Mouse (Mus musculus) neural tube, embryonic 12.5 days (tissue): Measurements from ENCODE around the gene Tff2. TPM values are rescaled to one million over a fixed set of nuclear protein-coding genes. Genes with fewer than 3 reads are reported as not detected.

Experiments
- ATAC-seq: fragments of 200-750 bp; cut with Nextera tagmentation; 2 replicates; pipeline ENCODE4 v1.8.0; 2017; ENCODE audit warnings: low read depth, mild to moderate bottlenecking, moderate TSS enrichment, moderate library complexity; ENCODE audit not compliant: low FRiP score
- H3K27ac ChIP-seq: fragments of 300-500 bp; sonication (generic); 2 replicates; pipeline ENCODE4 v1.5.1; 2016
- H3K27me3 ChIP-seq: fragments of 300-500 bp; sonication (generic); replicated peaks from 2 replicates; pipeline ENCODE4 v1.6.1; 2016; ENCODE audit warnings: mild to moderate bottlenecking
- H3K36me3 ChIP-seq: fragments of 300-500 bp; sonication (generic); 2 replicates; pipeline ENCODE4 v1.6.1; 2016; ENCODE audit warnings: mild to moderate bottlenecking
- H3K4me1 ChIP-seq: fragments of 300-500 bp; sonication (generic); 2 replicates; pipeline ENCODE4 v1.6.1; 2016
- H3K4me2 ChIP-seq: fragments of 300-500 bp; sonication (generic); replicated peaks from 2 replicates; pipeline ENCODE4 v1.6.1; 2016; ENCODE audit warnings: mild to moderate bottlenecking
- H3K4me3 ChIP-seq: fragments of 300-500 bp; sonication (generic); 2 replicates; pipeline ENCODE4 v1.5.1; 2016
- H3K9ac ChIP-seq: fragments of 300-500 bp; sonication (generic); 2 replicates; pipeline ENCODE4 v1.6.1; 2016; ENCODE audit warnings: mild to moderate bottlenecking
- H3K9me3 ChIP-seq: fragments of 300-500 bp; sonication (generic); 2 replicates; pipeline ENCODE4 v1.6.1; 2016; ENCODE audit warnings: mild to moderate bottlenecking
- WGBS: fragments of 180-500 bp; shearing (Covaris S2); methylation state at CpG from one replicate; pipeline ENCODE4 v1.1.7; 2016; 5-methylcytosine and 5-hydroxymethylcytosine counted together
- polyA plus RNA-seq: library from polyadenylated mRNA; unstranded; fragments of >200 nt; fragmentation: Nextera tagmentation; extraction: Ambion mirVana; gene quantifications from 2 replicates; pipeline ENCODE4 v1.2.1, GENCODE M21; 2016

Tff2 gene
- polyA plus RNA-seq, 1 experiment from 2014 or later, result not detected

DNA sequence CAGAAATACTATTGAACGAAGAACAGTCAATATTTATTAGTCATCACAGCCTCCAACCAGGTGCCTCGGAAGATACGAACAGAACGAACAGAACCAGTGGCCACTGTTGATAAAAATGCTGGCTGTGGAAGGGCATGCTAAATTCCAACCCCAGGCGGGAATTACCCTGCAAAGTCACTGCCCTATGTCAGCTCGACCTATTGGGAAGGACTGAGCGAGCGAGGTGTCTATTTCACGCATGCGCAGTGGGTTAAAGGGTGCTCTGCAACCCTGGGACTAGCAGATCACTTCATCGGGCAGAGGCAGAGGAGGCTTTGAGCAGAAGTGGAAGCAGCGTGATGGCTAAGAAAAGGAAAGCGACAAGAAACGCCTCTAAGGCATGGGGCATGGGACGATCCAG, 10.3 kb downstream of the Tff2 start:
- no peak overlapping the region for H3K4me3 ChIP-seq
- 78% methylated on average over 15 of the region's 15 CpGs for WGBS
- no peak overlapping the region for H3K9ac ChIP-seq
- no peaks in the 10 kb centered on the region for H3K9me3 ChIP-seq
- H3K4me2 ChIP-seq, result no peak overlapping the region
- no peak overlapping the region for H3K27ac ChIP-seq
- ATAC-seq, result no peak
- no peaks in the 10 kb centered on the region for H3K27me3 ChIP-seq
- no peaks in the 10 kb centered on the region for H3K36me3 ChIP-seq
- peaks cover 4% of the 10 kb centered on the region; the same call in 1 of the 2 replicates for H3K4me1 ChIP-seq

DNA sequence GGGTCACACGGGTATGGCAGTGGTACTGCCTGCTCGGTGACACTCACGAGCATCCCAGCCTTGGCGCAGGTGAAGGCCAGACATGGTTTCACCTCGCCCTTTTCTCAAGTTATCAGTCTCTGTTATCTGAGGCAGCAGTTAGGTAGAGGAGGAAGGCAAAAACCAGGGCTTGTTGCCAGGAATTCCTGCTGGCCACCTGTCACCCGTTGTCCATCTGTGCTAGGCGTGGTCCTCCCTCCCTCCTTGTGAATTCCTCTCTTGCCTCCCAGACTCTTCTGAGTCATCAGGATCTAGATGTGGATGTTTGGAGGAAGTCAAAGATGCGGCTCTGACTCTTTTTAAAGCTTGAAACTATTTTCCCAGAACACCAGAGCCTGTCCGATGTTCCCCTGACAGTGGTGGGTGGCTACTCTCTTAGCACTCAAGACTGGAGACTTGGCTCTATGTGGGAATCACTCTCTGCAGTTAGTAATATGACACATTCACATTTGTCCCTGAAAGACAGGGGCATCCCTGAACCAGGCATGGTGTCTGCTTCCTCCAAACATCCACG, 12.7 kb downstream of the Tff2 start:
- Histone ChIP-seq H3K4me3 (no peak overlapping the region), H3K4me2 (no peak overlapping the region), H3K27me3 (no peaks in the 10 kb centered on the region), H3K9me3 (no peaks in the 10 kb centered on the region), H3K36me3 (no peaks in the 10 kb centered on the region), H3K4me1 (peaks cover 4% of the 10 kb centered on the region; the same call in 1 of the 2 replicates), H3K9ac (no peak overlapping the region), H3K27ac (no peak overlapping the region)
- ATAC-seq, result no peak
- WGBS, result 85% methylated on average over 10 of the region's 10 CpGs

DNA sequence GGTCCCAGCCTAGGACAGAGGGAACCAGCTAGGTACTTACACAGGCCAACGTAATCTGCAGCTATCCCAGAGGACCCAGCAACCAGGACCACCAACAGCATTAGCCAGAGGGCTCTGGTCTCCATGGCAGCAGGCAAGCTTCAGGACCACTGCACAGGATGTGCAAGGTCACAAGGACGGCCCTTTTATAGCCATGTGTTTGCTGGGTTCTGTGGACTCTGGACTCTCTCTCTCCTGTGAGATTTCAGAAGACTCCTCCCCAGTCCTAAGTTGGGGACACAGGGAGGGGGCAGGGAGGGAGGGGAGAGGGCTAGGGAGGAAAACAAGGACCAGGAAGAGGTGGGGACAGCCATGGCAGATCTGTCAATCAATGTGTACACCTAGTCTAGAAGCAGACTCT, 14.6 kb downstream of the Tff2 start, which contains the start of gene Tff3:
Gene Tff3 (minus strand): TSS at position 195 of the 400 bp plus-strand sequence.
- H3K27ac ChIP-seq, result no peak within 1 kb of the TSS
- no peak within 1 kb of the TSS for H3K4me3 ChIP-seq
- no peak within 1 kb of the TSS for H3K9ac ChIP-seq
- 17% methylated on average over 2 of the region's 2 CpGs for whole genome bisulfite sequencing
- peaks cover 10% of the 10 kb centered on the region for H3K4me1 ChIP-seq
- H3K4me2 ChIP-seq, result no peak within 1 kb of the TSS
- no peaks in the 10 kb centered on the region for H3K9me3 ChIP-seq
- no peaks in the 10 kb centered on the region for H3K27me3 ChIP-seq
- ATAC-seq, result no peak
- H3K36me3 ChIP-seq, result no peaks in the 10 kb centered on the region

DNA sequence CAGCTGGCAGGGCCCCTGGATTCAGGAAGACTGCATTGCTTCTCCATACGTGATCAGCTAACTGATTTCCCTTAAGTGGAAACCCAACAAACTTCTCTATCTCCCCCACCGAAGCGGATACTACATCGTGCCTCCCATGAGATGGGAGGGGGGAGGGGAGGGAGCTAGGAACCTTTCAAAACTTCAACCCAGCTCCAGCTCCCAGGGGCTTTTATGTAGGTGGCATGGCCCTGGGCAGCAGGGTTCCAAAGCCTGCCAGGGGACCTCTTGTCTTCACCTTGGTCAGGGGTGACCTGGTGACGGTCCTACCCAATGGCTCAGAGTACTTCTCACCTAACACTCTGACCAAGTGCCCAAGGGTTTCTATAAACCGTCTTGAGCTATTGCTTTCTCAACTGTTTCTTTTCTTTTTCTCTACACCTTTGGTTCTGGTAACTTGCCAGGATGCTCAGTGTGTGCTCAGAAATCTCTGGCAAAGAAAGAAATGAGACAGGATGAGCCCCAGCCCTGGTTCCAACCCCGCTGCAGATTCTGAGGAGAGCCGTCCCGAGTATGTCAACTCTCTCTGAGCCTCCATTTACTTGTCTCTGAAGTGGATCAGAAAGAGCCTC, 15.3 kb downstream of the Tff2 start:
- no peak overlapping the region for H3K4me3 ChIP-seq
- WGBS, result 90% methylated on average over 9 of the region's 9 CpGs
- no peak for ATAC-seq
- no peak overlapping the region for H3K27ac ChIP-seq
- no peak overlapping the region for H3K4me2 ChIP-seq
- peaks cover 10% of the 10 kb centered on the region for H3K4me1 ChIP-seq
- no peaks in the 10 kb centered on the region for H3K36me3 ChIP-seq
- no peak overlapping the region for H3K9ac ChIP-seq
- no peaks in the 10 kb centered on the region for H3K27me3 ChIP-seq
- no peaks in the 10 kb centered on the region for H3K9me3 ChIP-seq

DNA sequence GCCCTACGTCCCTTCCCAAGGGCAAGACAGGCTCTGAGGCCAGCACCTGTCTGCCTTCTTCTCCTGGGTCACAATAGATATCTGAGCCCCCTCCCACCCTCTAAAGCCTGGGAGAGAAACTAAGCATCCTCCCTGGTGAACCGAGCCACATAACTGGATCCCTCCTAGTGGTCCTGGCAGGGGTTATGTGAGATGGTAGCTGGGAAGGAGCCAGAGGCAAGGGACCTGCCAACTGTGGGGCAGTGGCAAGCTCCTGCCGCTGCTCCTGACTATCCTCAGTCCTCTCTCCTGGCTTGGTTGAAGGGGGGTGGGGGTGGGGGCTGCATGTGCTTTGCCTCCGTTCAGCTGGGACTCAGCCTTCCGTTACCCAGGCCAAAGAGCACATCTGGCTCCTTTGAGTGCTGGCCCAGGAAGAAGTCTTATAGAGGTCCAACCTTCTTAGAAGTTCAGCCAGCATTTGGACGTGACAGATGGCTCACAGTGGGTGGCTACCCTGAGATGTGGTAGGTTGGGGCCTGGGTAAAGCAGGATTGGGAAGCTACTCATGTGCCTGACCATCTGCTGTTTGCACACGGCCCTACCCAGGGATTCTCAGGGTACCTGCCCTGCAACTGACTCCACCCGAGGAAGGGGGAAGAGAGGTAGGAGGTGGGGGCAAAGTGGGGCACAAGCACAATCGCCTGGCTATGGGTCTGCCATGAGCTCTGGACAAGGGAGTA, 18.4 kb downstream of the Tff2 start:
- H3K4me3 ChIP-seq, result no peak overlapping the region
- H3K36me3 ChIP-seq, result no peaks in the 10 kb centered on the region
- peaks cover 10% of the 10 kb centered on the region for H3K4me1 ChIP-seq
- no peak overlapping the region for H3K27ac ChIP-seq
- H3K9me3 ChIP-seq, result 0 out of 2 replicates have a peak, but pooled peaks cover 4% of the 10 kb centered on the region
- ATAC-seq, result no peak
- no peak overlapping the region for H3K4me2 ChIP-seq
- H3K27me3 ChIP-seq, result no peaks in the 10 kb centered on the region
- 51% methylated on average over 9 of the region's 9 CpGs for WGBS
- no peak overlapping the region for H3K9ac ChIP-seq

DNA sequence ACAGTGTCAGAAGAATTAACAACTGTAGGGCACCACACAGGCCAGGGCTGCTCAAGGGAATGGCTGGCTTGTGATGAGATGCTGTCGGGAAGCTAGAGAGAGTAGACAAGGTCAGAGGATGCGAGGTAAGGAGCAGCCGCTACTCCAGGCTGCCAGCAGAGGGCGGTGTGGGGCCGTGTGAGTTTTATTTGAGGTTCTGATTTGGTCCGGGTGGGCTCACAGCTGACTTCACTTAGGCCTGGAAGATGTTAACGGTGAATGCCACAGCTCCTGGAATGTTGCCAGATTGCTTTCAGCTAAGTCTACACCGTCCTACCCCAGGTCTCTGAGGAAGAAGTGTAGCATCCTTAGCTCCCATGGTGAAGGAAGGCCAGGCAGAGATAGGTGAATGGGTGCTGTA, 22.1 kb downstream of the Tff2 start:
- Histone ChIP-seq H3K4me3 (no peak overlapping the region), H3K4me2 (no peak overlapping the region), H3K27me3 (no peaks in the 10 kb centered on the region), H3K9me3 (0 out of 2 replicates have a peak, but pooled peaks cover 4% of the 10 kb centered on the region), H3K27ac (no peak overlapping the region), H3K9ac (no peak overlapping the region), H3K4me1 (peaks cover 6% of the 10 kb centered on the region; the same call in 1 of the 2 replicates), H3K36me3 (no peaks in the 10 kb centered on the region)
- ATAC-seq, result no peak
- 19% methylated on average over 8 of the region's 8 CpGs for WGBS

DNA sequence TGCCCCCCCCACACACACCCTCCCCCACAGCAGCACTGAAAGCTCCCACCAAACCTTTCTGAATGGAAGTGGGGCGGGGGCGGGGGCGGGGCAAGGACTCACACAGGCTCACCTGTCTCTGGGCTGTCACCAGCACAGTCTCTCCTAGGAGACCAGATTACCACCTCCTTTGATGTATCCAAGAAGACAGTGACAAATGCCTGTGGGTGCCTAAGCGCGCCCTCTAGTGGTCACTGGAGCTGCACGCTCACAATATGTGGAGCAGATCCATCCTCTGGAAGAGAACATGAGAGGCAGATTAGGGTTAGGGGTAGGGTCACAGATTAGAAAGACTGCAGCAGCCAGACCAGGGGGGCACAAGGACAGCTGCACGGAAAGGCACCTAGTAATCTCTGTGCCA, 24.7 kb downstream of the Tff2 start:
- H3K4me2 ChIP-seq, result no peak overlapping the region
- H3K9ac ChIP-seq, result no peak overlapping the region
- WGBS, result 3% methylated on average over 7 of the region's 7 CpGs
- H3K27ac ChIP-seq, result no peak overlapping the region
- no peak for ATAC-seq
- H3K27me3 ChIP-seq, result no peaks in the 10 kb centered on the region
- no peaks in the 10 kb centered on the region for H3K4me1 ChIP-seq
- no peak overlapping the region for H3K4me3 ChIP-seq
- H3K36me3 ChIP-seq, result no peaks in the 10 kb centered on the region
- 0 out of 2 replicates have a peak, but pooled peaks cover 4% of the 10 kb centered on the region for H3K9me3 ChIP-seq

DNA sequence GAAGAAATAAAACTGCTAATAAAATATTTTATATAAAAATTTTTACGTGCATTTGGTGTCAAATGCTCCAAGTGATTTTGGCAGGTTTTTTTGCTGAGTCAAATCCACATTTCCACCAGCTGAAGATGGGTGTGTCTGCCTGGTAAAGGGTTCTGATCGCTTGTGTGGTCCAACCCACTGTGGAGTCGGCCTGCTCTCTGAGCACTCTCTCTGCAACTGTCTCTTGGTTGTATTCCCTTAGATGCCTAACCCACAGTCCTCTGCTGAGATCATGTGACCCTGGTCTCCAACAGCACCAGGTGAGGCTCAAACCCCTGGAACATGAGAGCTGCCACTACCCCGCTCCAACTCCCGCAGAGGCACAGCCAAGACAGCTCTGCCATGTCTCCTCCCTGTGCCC, 26.1 kb downstream of the Tff2 start:
- no peak overlapping the region for H3K4me3 ChIP-seq
- WGBS, result 91% methylated on average over 5 of the region's 5 CpGs
- no peak for ATAC-seq

DNA sequence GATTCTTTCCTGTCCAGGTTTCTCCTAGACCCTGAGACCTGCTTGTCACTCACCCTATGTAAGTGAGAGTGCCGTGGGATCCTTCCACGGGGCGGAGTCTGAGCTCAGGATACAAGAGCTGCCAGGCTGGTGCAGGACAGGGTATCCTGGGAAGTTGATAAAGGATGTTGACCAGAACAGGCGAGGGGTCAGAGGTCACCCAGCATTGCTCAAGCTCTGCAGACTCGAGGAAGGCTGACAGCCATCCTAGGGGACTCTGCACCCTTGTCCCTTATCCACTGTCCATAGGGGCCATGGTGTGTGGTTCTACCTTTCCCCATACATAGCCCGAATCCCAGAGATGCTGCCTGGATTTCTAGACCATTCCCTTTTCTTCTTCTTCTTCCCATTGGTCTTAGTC, 28.0 kb downstream of the Tff2 start:
- H3K4me3 ChIP-seq, result no peak overlapping the region
- 81% methylated on average over 6 of the region's 6 CpGs for WGBS
- H3K4me1 ChIP-seq, result peaks cover 8% of the 10 kb centered on the region; the same call in 1 of the 2 replicates
- no peak overlapping the region for H3K9ac ChIP-seq
- H3K4me2 ChIP-seq, result no peak overlapping the region
- H3K9me3 ChIP-seq, result no peaks in the 10 kb centered on the region
- H3K36me3 ChIP-seq, result peaks cover 7% of the 10 kb centered on the region
- H3K27me3 ChIP-seq, result no peaks in the 10 kb centered on the region
- no peak overlapping the region for H3K27ac ChIP-seq
- no peak for ATAC-seq

More for the DNA sequence above, 26.1 kb downstream of the Tff2 start:
- no peak overlapping the region for H3K9ac ChIP-seq
- no peaks in the 10 kb centered on the region for H3K36me3 ChIP-seq
- no peaks in the 10 kb centered on the region for H3K27me3 ChIP-seq
- 0 out of 2 replicates have a peak, but pooled peaks cover 1% of the 10 kb centered on the region for H3K9me3 ChIP-seq
- no peak overlapping the region for H3K27ac ChIP-seq
- H3K4me1 ChIP-seq, result peaks cover 6% of the 10 kb centered on the region; the same call in 1 of the 2 replicates
- H3K4me2 ChIP-seq, result no peak overlapping the region

DNA sequence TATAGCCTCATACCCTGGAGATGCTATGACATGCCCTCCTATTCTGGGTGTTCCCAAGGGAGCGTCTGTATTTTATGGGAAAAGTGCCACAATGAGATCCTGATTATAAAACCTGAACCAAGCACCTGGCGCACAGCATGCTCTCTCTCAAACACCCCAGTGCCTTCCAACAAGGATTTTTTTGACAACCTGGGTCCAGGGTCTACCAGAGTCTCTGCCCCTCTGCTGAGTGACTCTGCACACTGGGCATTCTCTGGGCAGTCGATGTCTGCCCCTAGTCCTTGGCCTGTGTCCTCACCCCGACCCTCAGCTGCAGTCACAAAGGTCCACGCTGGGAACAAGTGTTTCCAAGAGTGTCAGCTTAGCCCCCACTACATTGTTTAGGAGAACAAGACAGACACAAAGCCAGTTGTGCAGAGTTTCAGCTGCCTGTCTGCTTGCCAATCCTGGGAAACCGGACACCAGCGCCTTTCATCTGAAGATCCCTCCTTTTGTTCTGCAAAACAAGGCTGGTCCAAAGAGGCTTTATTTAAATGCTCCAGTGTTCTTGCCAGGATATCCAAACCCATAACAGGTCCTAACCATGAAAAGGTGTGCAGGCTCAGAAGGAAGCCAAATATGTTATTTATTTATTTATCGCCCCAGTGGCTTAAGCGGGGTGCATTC, 30.8 kb downstream of the Tff2 start:
- Histone ChIP-seq H3K27ac (no peak overlapping the region), H3K27me3 (no peaks in the 10 kb centered on the region), H3K4me3 (no peak overlapping the region), H3K36me3 (peaks cover 28% of the 10 kb centered on the region), H3K9ac (no peak overlapping the region), H3K4me1 (peaks cover 8% of the 10 kb centered on the region; the same call in 1 of the 2 replicates), H3K4me2 (no peak overlapping the region), H3K9me3 (no peaks in the 10 kb centered on the region)
- WGBS, result 35% methylated on average over 9 of the region's 9 CpGs
- no peak for ATAC-seq

DNA sequence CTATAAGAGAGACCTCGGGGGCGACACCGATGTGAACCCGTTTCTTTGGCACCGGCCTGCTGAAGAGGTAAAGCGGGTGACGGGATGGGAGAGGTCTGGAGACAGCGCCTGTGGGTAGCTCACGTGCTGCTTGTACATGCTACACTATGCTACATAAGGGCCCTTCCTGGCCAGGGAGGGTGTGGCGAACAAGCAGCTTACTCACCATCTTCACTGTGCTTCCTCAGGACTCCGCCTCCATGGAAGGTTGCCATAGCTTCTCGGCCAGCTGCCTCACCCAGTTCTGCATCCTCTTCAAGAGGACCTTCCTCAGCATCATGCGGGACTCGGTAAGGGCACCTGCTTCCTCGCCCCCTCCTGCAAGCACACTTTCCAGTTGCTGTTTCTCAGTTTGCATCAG, 35.7 kb downstream of the Tff2 start:
- Histone ChIP-seq H3K4me1 (peaks cover 7% of the 10 kb centered on the region; the same call in 1 of the 2 replicates), H3K27ac (no peak overlapping the region), H3K27me3 (no peaks in the 10 kb centered on the region), H3K4me2 (no peak overlapping the region), H3K9me3 (no peaks in the 10 kb centered on the region), H3K36me3 (peaks cover 33% of the 10 kb centered on the region), H3K9ac (no peak overlapping the region), H3K4me3 (no peak overlapping the region)
- WGBS, result 92% methylated on average over 15 of the region's 15 CpGs
- ATAC-seq, result no peak

DNA sequence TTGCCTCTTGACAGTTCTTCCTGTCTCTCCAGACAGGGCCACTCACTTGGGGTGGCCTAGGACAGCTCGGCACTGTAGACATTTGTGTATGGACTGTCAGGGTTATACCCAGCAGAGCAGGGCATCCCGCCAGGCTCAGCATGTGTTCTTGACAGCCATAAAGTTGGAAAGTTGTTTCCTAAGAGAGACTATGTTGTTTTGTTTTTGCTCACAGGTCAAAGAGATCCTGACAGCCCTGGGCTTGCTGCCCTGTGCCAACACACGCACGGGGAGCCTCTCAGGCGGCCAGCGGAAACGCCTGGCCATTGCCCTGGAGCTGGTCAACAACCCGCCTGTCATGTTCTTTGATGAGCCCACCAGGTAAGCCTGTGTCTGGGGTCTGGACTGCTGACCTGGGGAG, 40.3 kb downstream of the Tff2 start:
- Histone ChIP-seq H3K36me3 (peaks cover 10% of the 10 kb centered on the region), H3K4me1 (no peaks in the 10 kb centered on the region), H3K4me3 (no peak overlapping the region), H3K27me3 (no peaks in the 10 kb centered on the region), H3K9me3 (no peaks in the 10 kb centered on the region), H3K27ac (no peak overlapping the region), H3K9ac (no peak overlapping the region), H3K4me2 (no peak overlapping the region)
- ATAC-seq, result no peak
- WGBS, result 81% methylated on average over 8 of the region's 8 CpGs
